In the genomic region with DNA sequence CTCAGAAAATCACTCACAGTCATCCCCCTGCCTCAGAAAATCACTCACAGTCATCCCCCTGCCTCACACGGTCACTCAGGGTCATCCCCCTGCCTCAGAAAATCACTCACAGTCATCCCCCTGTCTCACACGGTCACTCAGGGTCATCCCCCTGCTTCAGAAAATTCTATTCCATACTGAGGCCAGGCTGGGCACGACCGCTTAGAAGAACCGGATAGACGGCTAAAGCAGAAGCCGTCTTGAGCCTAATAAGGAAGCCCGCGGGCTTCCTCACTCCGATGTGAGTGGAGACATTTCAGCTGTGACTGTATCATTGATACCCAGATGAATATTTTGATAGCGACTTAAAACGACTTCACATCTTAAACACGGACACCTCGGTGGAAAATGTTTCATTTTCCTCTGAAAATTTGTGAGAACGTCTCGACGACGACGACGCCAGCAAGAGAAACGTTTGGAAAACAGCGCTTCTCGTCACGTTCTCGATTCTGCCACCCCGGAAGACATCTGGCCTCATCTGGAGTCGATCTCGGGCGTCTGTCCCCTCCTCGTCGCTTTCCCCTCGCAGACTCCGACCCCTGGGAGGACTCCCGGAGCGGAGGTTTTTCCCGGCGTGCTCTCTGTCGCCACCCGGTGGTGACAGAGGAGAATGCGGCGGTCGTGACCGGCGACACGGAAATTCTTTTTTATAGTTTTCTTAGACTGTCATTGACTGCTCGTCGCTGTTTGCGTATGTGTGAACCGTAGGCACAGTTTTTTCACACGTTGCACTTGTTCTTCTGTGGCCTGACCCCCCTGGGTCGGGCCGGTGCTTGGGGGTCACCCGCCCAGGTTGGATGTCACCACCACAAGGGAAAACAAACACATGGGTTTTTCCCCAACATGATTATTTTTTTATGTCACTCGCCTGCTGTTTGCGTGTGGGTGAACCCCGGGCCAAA, we compare ENCODE assay signal across 8 mouse cellular contexts. TPM values are rescaled to one million over a fixed set of nuclear protein-coding genes. Genes with fewer than 3 reads are reported as not detected.
A peak's percentile ranks its signal among the peaks of the same experiment; 100 is the strongest.
DNase-seq lines count a peak whose midpoint lies in the region; TF ChIP-seq lines count a peak whose summit lies in the region.
"Not testable (repeated sequence)": the region's sequence is repeated elsewhere in the genome, so short reads cannot be mapped to it uniquely, and the experiment has no call there.

No protein-coding gene starts in this region.

- peaks cover 23% of the 10 kb centered on the region for H3K4me1 ChIP-seq in megakaryocyte, embryonic 14.5 days

- peak; percentile 97 for DNase-seq in ZHBTc4 (ENCODE audit: low read depth, low spot score)
- DNase-seq in cerebellum, postnatal 10 days = peak; percentile 81
- DNase-seq in gastrocnemius, adult 2 months = peak; percentile 74
- DNase-seq in induced T-regulatory cell, adult 2 months (ENCODE audit: low read depth) = peak; percentile 99
- peak; percentile 82 to 95 for DNase-seq in left cerebral cortex, adult 8-10 months (ENCODE audit: low spot score in 2 of 2)
- DNase-seq in right cerebral cortex, postnatal 14 days = peak; percentile 77
- DNase-seq in urinary bladder, postnatal 25 days (ENCODE audit: low spot score) = peak; percentile 80

- not testable (repeated sequence) for H3K27me3 ChIP-seq in megakaryocyte, embryonic 14.5 days (replicated peaks)

- peak overlapping the region; percentile 4; the same call in 1 of the 2 replicates for H3K27ac ChIP-seq in gastrocnemius, adult 2 months

- not testable (repeated sequence) for TF ChIP-seq CTCF in gastrocnemius, adult 2 months (IDR thresholded peaks at IDR 0.05)

- intact Hi-C loops in gastrocnemius, adult 2 months (cut with DNase I) = not testable (repeated sequence)

- peak overlapping the region; percentile 35 for H3K4me3 ChIP-seq in gastrocnemius, adult 2 months
- H3K4me3 ChIP-seq in megakaryocyte, embryonic 14.5 days (replicated peaks) = peak overlapping the region; percentile 54

- H3K9me3 ChIP-seq in megakaryocyte, embryonic 14.5 days = peaks cover 81% of the 10 kb centered on the region

- H3K36me3 ChIP-seq in megakaryocyte, embryonic 14.5 days (replicated peaks; ENCODE audit: low read length) = peaks cover 25% of the 10 kb centered on the region

RNA-seq across cellular contexts. Expression of a gene that starts 19.5 kb away (rescaled TPM):
- total RNA-seq in gastrocnemius, adult 2 months (2021) = 10 to 100 TPM; 25.3 to 29.1 TPM
- 100 to 1,000 TPM in 2 of 4 experiments, 10 to 100 TPM in 2; 64.2 to 131 (median 96.7) TPM for total RNA-seq in left cerebral cortex, adult 8-10 months (2022)
- polyA plus RNA-seq in megakaryocyte, embryonic 14.5 days (2012; ENCODE audit: insufficient read depth, low replicate concordance) = 1,328 and 1,796 TPM in 2 replicates

Comparison
In these comparisons a context has a peak if more than half of its experiments do, and no peak if none do; other contexts are left out.
1. Peak in every context shown above with its lines: DNase-seq, H3K4me3 ChIP-seq and H3K27ac ChIP-seq.